Mouse (Mus musculus) Muller cell, postnatal 12 days (primary cell): Measurements from ENCODE around the gene Kcnmb2.

Experiments used
- DNase-seq: peaks from one replicate; pipeline ENCODE4 v3.0.0-alpha.2; 2015; ENCODE audit errors: inconsistent ontology term

Gene Kcnmb2

GRCm38 (mm10) chr3:31902504-31903330 is at the start of gene Kcnmb2:
Gene Kcnmb2, plus strand, starts transcription at chr3:31902507.
- peak; percentile 40 for DNase-seq

GRCm38 (mm10) chr3:31863522-31863921 is 38.8 kb upstream of the Kcnmb2 start:
- DNase-seq = no peak

- DNase-seq = no peak
Measured at GRCm38 (mm10) chr3:31864070-31864469, 38.2 kb upstream of the Kcnmb2 start.

- no peak for DNase-seq
Measured at GRCm38 (mm10) chr3:31871461-31871860, 30.8 kb upstream of the Kcnmb2 start.

GRCm38 (mm10) chr3:31882621-31883131 is 19.6 kb upstream of the Kcnmb2 start:
- DNase-seq = peak; percentile 73

- DNase-seq = no peak
Measured at GRCm38 (mm10) chr3:31892653-31893052, 9.7 kb upstream of the Kcnmb2 start.

- no peak for DNase-seq
Measured at GRCm38 (mm10) chr3:31903506-31903905, 1.2 kb downstream of the Kcnmb2 start.

- DNase-seq = no peak
Measured at GRCm38 (mm10) chr3:31904156-31904555, 1.8 kb downstream of the Kcnmb2 start.

GRCm38 (mm10) chr3:31911168-31911567 is 8.9 kb downstream of the Kcnmb2 start:
- no peak for DNase-seq

- DNase-seq = no peak
Measured at GRCm38 (mm10) chr3:31911690-31912089, 9.4 kb downstream of the Kcnmb2 start.

- no peak for DNase-seq
Measured at GRCm38 (mm10) chr3:31928544-31928943, 26.2 kb downstream of the Kcnmb2 start.

GRCm38 (mm10) chr3:31934704-31935103 is 32.4 kb downstream of the Kcnmb2 start:
- no peak for DNase-seq

GRCm38 (mm10) chr3:31941478-31941877 is 39.2 kb downstream of the Kcnmb2 start:
- DNase-seq = peak; percentile 14

GRCm38 (mm10) chr3:31954213-31954612 is 51.9 kb downstream of the Kcnmb2 start:
- DNase-seq = no peak

- no peak for DNase-seq
Measured at GRCm38 (mm10) chr3:31955004-31955403, 52.7 kb downstream of the Kcnmb2 start.

GRCm38 (mm10) chr3:31959821-31960220 is 57.5 kb downstream of the Kcnmb2 start:
- DNase-seq = no peak

GRCm38 (mm10) chr3:31961175-31961574 is 58.9 kb downstream of the Kcnmb2 start:
- no peak for DNase-seq

GRCm38 (mm10) chr3:31963076-31963475 is 60.8 kb downstream of the Kcnmb2 start:
- DNase-seq = no peak

GRCm38 (mm10) chr3:31979661-31980060 is 77.4 kb downstream of the Kcnmb2 start:
- no peak for DNase-seq

- DNase-seq = no peak
Measured at GRCm38 (mm10) chr3:31982444-31982843, 80.1 kb downstream of the Kcnmb2 start.

- DNase-seq = no peak
Measured at GRCm38 (mm10) chr3:31985103-31985502, 82.8 kb downstream of the Kcnmb2 start.

GRCm38 (mm10) chr3:31991526-31992045 is 89.3 kb downstream of the Kcnmb2 start:
- DNase-seq = no peak

- no peak for DNase-seq
Measured at GRCm38 (mm10) chr3:32011566-32011965, 109.3 kb downstream of the Kcnmb2 start.
